Mouse (Mus musculus) G1E (cell line): Measurements from ENCODE around the gene Pla2g2e. TPM values are rescaled to one million over a fixed set of nuclear protein-coding genes. Genes with fewer than 3 reads are reported as not detected.

ENCODE experiments used
- ATAC-seq: 2 replicates; pipeline ENCODE4 v1.8.0; 2016; ENCODE audit warnings: mild to moderate bottlenecking; ENCODE audit not compliant: insufficient number of reproducible peaks, poor library complexity, low FRiP score, severe bottlenecking; ENCODE audit errors: extremely low read depth
- DNase-seq: peaks from one replicate; pipeline ENCODE4 v3.0.0; 2012; ENCODE audit warnings: low spot score
- H3K27me3 ChIP-seq: 2 replicates; pipeline ENCODE4 v1.6.1; 2012; ENCODE audit warnings: mild to moderate bottlenecking, low read length, inconsistent platforms; ENCODE audit not compliant: insufficient read depth
- H3K36me3 ChIP-seq: replicated peaks from 2 replicates; pipeline ENCODE3; 2012; ENCODE audit warnings: mild to moderate bottlenecking, inconsistent platforms
- H3K4me1 ChIP-seq: 2 replicates; pipeline ENCODE4 v1.6.1; 2012; ENCODE audit warnings: low read depth, low read length, inconsistent platforms, mixed read lengths; ENCODE audit not compliant: insufficient read depth
- H3K4me3 ChIP-seq: 2 replicates; pipeline ENCODE4 v1.5.1; 2012; ENCODE audit warnings: low read depth, mild to moderate bottlenecking, inconsistent platforms, low read length, moderate library complexity, mixed read lengths
- H3K9me3 ChIP-seq: replicated peaks from 2 replicates; pipeline ENCODE4 v1.6.1; 2012; ENCODE audit warnings: inconsistent platforms
- CTCF ChIP-seq: IDR thresholded peaks from 2 replicates; pipeline ENCODE4 v1.5.1; 2012; ENCODE audit warnings: low read depth, low read length, inconsistent platforms, mixed read lengths
- GATA1 ChIP-seq: IDR thresholded peaks from 2 replicates; pipeline ENCODE4 v1.6.1; 2012; ENCODE audit warnings: borderline replicate concordance, low read length, inconsistent platforms, mixed read lengths
- GATA2 ChIP-seq: IDR thresholded peaks from 2 replicates; pipeline ENCODE4 v1.6.1; 2012; ENCODE audit warnings: low read depth, low read length, inconsistent platforms, borderline replicate concordance
- POLR2AphosphoS5 ChIP-seq: IDR thresholded peaks from 2 replicates; pipeline ENCODE4 v1.6.1; 2012; ENCODE audit warnings: low read depth, low read length, inconsistent platforms; ENCODE audit not compliant: insufficient replicate concordance
- TAL1 ChIP-seq: conservative IDR thresholded peaks from 2 replicates; pipeline ENCODE4 v1.6.1; 2012; ENCODE audit warnings: low read depth, low read length, inconsistent platforms, mixed read lengths
- polyA plus RNA-seq: library from polyadenylated mRNA; stranded (reverse); fragments of >175 nt; gene quantifications from 2 replicates; pipeline ENCODE4 v1.2.3, GENCODE M21; 2012
- total RNA-seq, 2 experiments: library from RNA; stranded (forward) in 1 of 2; stranded (reverse) in 1 of 2; fragments of 200-1000 nt in 1 of 2; fragments of >200 nt in 1 of 2; fragmentation: Nextera tagmentation in 1 of 2; gene quantifications; 2 replicates each; pipeline ENCODE4 v1.2.3; 2014 to 2017

The Pla2g2e gene
- total and polyA plus RNA-seq, 3 experiments = 0.07 to 1.1 (median 0.22) TPM

GRCm38 (mm10) chr4:138878783-138879182, 1.0 kb downstream of the Pla2g2e start:
- TF ChIP-seq TAL1 (no peak), CTCF (no peak), GATA1 (no peak), POLR2AphosphoS5 (no peak), GATA2 (no peak)
- Histone ChIP-seq H3K36me3 (no peaks in the 10 kb centered on the region), H3K4me3 (no peak overlapping the region), H3K27me3 (peaks cover 14% of the 10 kb centered on the region; the same call in 1 of the 2 replicates), H3K4me1 (no peaks in the 10 kb centered on the region), H3K9me3 (no peaks in the 10 kb centered on the region)
- ATAC-seq = no peak
- no peak for DNase-seq

DNA sequence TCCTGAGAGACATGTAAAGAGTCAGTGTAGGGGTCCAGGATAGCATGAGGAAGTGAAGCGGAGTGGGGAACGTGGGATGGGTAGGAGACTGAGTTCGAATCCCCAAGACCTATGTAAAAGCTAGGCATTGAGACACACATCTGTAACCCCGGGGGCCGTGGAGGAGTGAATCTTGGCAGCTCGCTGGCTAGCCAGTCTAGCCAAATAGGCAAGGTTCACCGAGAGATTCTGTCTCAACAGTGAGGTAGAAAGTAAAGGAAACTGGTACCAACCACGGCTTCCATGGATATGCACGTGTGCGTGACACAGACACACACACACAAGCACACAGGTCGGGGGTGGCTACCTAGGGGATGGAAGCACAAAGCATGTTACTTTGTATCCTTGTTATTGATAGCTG, 2.1 kb downstream of the Pla2g2e start:
- Histone ChIP-seq H3K27me3 (peaks cover 14% of the 10 kb centered on the region; the same call in 1 of the 2 replicates), H3K4me3 (no peak overlapping the region), H3K4me1 (no peaks in the 10 kb centered on the region), H3K9me3 (no peaks in the 10 kb centered on the region), H3K36me3 (no peaks in the 10 kb centered on the region)
- TF ChIP-seq CTCF (no peak), GATA2 (no peak), TAL1 (no peak), GATA1 (no peak), POLR2AphosphoS5 (no peak)
- DNase-seq = no peak
- ATAC-seq = no peak

- no peaks in the 10 kb centered on the region for H3K36me3 ChIP-seq
- H3K27me3 ChIP-seq = peaks cover 14% of the 10 kb centered on the region; the same call in 1 of the 2 replicates
- no peaks in the 10 kb centered on the region for H3K4me1 ChIP-seq
- H3K9me3 ChIP-seq = no peaks in the 10 kb centered on the region
- DNase-seq (no peak), ATAC-seq (no peak)
- H3K4me3 ChIP-seq = no peak overlapping the region
- TF ChIP-seq TAL1 = no peak
- no peak for TF ChIP-seq GATA2
- no peak for TF ChIP-seq POLR2AphosphoS5
- TF ChIP-seq CTCF = no peak
- TF ChIP-seq GATA1 = no peak
Observed at GRCm38 (mm10) chr4:138880811-138881584, 3.3 kb downstream of the Pla2g2e start.

GRCm38 (mm10) chr4:138882179-138882578, 4.4 kb downstream of the Pla2g2e start:
- DNase-seq = no peak
- H3K36me3 ChIP-seq = no peaks in the 10 kb centered on the region
- H3K27me3 ChIP-seq = peaks cover 14% of the 10 kb centered on the region; the same call in 1 of the 2 replicates
- H3K4me3 ChIP-seq = no peak overlapping the region
- H3K9me3 ChIP-seq = no peaks in the 10 kb centered on the region
- no peaks in the 10 kb centered on the region for H3K4me1 ChIP-seq
- TF ChIP-seq POLR2AphosphoS5 (no peak), CTCF (no peak), GATA1 (no peak), GATA2 (no peak)
- no peak for ATAC-seq

GRCm38 (mm10) chr4:138884261-138884660, 6.5 kb downstream of the Pla2g2e start:
- peaks cover 17% of the 10 kb centered on the region; the same call in 1 of the 2 replicates for H3K27me3 ChIP-seq
- H3K4me3 ChIP-seq = no peak overlapping the region
- DNase-seq (peak; percentile 55), ATAC-seq (peak; percentile 22; the same call in 1 of the 2 replicates)
- peak; percentile 22; the same call in 1 of the 2 replicates for TF ChIP-seq CTCF
- no peak for TF ChIP-seq TAL1
- no peaks in the 10 kb centered on the region for H3K9me3 ChIP-seq
- no peaks in the 10 kb centered on the region for H3K36me3 ChIP-seq
- no peaks in the 10 kb centered on the region for H3K4me1 ChIP-seq

- no peak for TF ChIP-seq GATA1
- no peak for TF ChIP-seq CTCF
- no peak for TF ChIP-seq POLR2AphosphoS5
- TF ChIP-seq TAL1 = no peak
- TF ChIP-seq GATA2 = no peak
- Histone ChIP-seq H3K9me3 (no peaks in the 10 kb centered on the region), H3K27me3 (peaks cover 3% of the 10 kb centered on the region; the same call in 1 of the 2 replicates), H3K4me1 (no peaks in the 10 kb centered on the region), H3K4me3 (no peak overlapping the region), H3K36me3 (peaks cover 31% of the 10 kb centered on the region)
- ATAC-seq = no peak
- no peak for DNase-seq
Observed at GRCm38 (mm10) chr4:138889165-138889564, 11.4 kb downstream of the Pla2g2e start.

DNA sequence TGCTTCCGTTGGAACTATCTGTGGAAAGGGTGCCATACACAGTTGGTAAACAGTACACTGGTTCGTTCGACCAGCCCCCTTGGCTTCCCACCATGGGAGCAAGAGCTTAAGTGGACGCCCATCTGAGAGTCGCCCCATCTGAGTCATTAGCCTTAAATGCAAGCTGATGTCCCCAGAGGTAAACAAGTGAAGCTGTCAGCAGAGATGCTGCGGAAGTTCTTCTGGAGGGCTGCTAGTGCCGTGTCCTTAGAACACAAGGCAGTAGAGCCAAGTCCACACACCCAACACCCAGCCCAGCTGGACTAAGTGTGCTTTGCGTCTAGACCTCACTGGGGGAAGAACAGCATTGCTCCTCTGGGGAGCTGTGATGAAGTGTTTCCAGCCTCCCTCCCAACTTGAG, 11.9 kb downstream of the Pla2g2e start:
- no peak for DNase-seq
- no peak for ATAC-seq
- peaks cover 36% of the 10 kb centered on the region for H3K36me3 ChIP-seq

More for the DNA sequence above, 11.9 kb downstream of the Pla2g2e start:
- Histone ChIP-seq H3K27me3 (peaks cover 3% of the 10 kb centered on the region; the same call in 1 of the 2 replicates), H3K9me3 (no peaks in the 10 kb centered on the region), H3K4me1 (no peaks in the 10 kb centered on the region), H3K4me3 (no peak overlapping the region)
- TF ChIP-seq TAL1 (no peak), CTCF (no peak), GATA1 (no peak), POLR2AphosphoS5 (no peak)
